Mouse (Mus musculus): ENCODE measurements around the gene Coq7. TPM values are rescaled to one million over a fixed set of nuclear protein-coding genes. Genes with fewer than 3 reads are reported as not detected.
A peak's percentile ranks its signal among the peaks of the same experiment; 100 is the strongest.

Coq7 gene
- polyA plus RNA-seq, 1 experiment: 34.6 TPM

DNA sequence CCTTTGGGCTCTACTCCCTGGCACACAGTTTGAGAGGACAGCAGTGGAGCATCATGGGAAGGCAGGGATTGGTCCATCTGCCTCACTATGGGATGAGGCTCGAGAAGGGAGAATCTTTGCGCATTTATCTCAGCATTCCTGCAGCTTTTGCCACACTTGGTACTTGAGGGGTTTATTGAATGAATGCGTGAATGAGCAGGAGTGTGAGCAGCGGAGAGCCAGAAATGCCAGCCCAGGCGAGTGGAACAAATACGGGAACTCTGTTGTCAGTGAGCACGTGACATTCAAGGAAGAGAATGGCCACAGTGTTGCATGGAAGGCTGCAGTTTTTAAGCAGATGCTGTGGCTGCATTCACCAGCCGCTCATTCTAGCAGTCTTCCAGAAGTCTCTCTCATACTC lies 30.8 kb downstream of the Coq7 start:
- no peak overlapping the region for H3K27ac ChIP-seq (ENCODE audit: control insufficient read depth, insufficient read depth, low read length)
- 93% methylated on average over 8 of the region's 8 CpGs for WGBS
- DNase-seq: no peak
- TF ChIP-seq POLR2A (IDR thresholded peaks at IDR 0.05; ENCODE audit: control insufficient read depth, extremely low read depth, insufficient read depth, low read length, poor library complexity): no peak
- no peak for TF ChIP-seq CTCF (IDR thresholded peaks at IDR 0.05; ENCODE audit: borderline replicate concordance, control insufficient read depth, extremely low read depth, insufficient read depth, low read length, poor library complexity)
- H3K4me3 ChIP-seq (ENCODE audit: control insufficient read depth, insufficient read depth, low read length): no peak overlapping the region
- no peaks in the 10 kb centered on the region for H3K36me3 ChIP-seq (ENCODE audit: control insufficient read depth, insufficient read depth, low read length)
- H3K4me1 ChIP-seq (replicated peaks; ENCODE audit: control insufficient read depth, insufficient read depth, low read length): 0 out of 2 replicates have a peak, but pooled peaks cover 3% of the 10 kb centered on the region
- H3K27me3 ChIP-seq (ENCODE audit: control insufficient read depth, insufficient read depth, low read length): no peaks in the 10 kb centered on the region

DNA sequence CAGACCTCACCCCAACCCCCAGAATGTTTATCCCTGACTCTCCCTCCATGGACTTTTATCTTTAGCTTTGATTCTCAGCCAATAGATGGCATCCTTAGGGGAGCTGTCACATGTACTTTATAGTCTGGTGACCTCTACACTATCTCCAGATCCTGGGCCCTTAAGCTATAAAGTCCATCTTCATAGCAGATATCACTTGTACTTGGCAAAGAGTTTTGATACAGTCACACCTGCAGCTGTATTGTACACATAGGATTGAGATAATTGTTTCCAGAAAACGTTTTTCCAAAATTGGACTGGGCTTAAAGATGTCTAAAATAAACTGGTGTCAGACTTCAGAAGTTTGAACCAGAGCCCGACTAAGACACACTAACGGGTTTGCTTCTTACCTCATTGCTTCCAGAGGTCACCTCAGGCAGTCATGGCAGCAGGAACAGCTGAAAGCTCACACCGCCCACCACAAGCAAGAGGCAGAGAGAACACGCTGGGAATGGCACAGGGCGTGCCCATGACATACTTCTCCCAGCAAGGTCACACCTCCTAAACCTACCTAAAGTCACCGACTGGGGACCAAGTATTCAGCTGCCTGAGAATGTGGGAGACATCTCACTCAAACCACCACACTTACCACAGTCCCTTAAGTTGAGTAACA lies 33.2 kb downstream of the Coq7 start:
- 0 out of 2 replicates have a peak, but pooled peaks cover 3% of the 10 kb centered on the region for H3K4me1 ChIP-seq (replicated peaks; ENCODE audit: control insufficient read depth, insufficient read depth, low read length)
- WGBS: 74% methylated on average over 7 of the region's 7 CpGs
- TF ChIP-seq CTCF (IDR thresholded peaks at IDR 0.05; ENCODE audit: borderline replicate concordance, control insufficient read depth, extremely low read depth, insufficient read depth, low read length, poor library complexity) (no peak), POLR2A (IDR thresholded peaks at IDR 0.05; ENCODE audit: control insufficient read depth, extremely low read depth, insufficient read depth, low read length, poor library complexity) (no peak)

DNA sequence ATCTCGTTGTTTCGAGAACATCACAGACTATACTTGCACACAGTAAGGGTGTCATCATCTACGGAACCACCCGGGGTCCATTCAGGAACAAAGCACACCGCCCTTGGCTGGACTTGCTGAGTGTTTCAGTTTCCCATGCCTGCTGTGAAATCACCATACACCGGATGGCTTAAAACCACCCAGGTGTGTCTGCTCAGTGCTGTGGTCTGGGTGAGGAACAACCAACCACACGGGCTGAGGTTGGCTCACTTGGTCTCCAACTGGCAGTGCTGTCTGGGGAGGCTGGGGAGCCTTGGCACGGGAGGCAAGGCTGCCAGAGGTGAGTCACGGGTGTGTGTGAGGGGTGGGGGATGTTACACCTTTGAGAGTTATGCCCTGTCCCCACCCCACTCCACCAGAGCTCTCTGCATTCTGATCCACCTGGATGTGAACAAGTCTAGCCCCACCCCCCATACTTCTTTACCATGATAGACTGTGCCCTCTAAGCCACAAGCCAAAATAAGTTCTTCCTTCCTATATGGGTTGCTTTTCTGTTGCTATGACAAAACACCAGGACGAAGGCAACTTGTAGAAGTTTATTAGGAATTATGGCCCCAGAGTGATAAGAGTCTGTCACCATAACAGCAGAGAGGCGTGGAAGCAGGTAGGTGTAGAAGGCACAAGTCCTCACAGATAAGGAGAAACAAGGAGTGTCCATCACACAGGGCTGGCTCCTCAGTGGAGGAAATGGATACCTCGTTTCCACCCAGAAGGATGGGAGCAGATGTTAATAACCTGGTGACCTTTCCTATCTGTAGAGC lies 34.0 kb downstream of the Coq7 start:
- Histone ChIP-seq H3K27ac (ENCODE audit: control insufficient read depth, insufficient read depth, low read length) (no peak overlapping the region), H3K27me3 (ENCODE audit: control insufficient read depth, insufficient read depth, low read length) (no peaks in the 10 kb centered on the region), H3K36me3 (ENCODE audit: control insufficient read depth, insufficient read depth, low read length) (no peaks in the 10 kb centered on the region), H3K4me3 (ENCODE audit: control insufficient read depth, insufficient read depth, low read length) (no peak overlapping the region), H3K4me1 (replicated peaks; ENCODE audit: control insufficient read depth, insufficient read depth, low read length) (0 out of 2 replicates have a peak, but pooled peaks cover 3% of the 10 kb centered on the region)
- WGBS: 39% methylated on average over 12 of the region's 12 CpGs
- no peak for TF ChIP-seq CTCF (IDR thresholded peaks at IDR 0.05; ENCODE audit: borderline replicate concordance, control insufficient read depth, extremely low read depth, insufficient read depth, low read length, poor library complexity)
- no peak for DNase-seq

More for the DNA sequence above, 33.2 kb downstream of the Coq7 start:
- H3K27me3 ChIP-seq (ENCODE audit: control insufficient read depth, insufficient read depth, low read length): no peaks in the 10 kb centered on the region
- no peak overlapping the region for H3K27ac ChIP-seq (ENCODE audit: control insufficient read depth, insufficient read depth, low read length)
- no peaks in the 10 kb centered on the region for H3K36me3 ChIP-seq (ENCODE audit: control insufficient read depth, insufficient read depth, low read length)
- H3K4me3 ChIP-seq (ENCODE audit: control insufficient read depth, insufficient read depth, low read length): no peak overlapping the region
- no peak for DNase-seq

DNA sequence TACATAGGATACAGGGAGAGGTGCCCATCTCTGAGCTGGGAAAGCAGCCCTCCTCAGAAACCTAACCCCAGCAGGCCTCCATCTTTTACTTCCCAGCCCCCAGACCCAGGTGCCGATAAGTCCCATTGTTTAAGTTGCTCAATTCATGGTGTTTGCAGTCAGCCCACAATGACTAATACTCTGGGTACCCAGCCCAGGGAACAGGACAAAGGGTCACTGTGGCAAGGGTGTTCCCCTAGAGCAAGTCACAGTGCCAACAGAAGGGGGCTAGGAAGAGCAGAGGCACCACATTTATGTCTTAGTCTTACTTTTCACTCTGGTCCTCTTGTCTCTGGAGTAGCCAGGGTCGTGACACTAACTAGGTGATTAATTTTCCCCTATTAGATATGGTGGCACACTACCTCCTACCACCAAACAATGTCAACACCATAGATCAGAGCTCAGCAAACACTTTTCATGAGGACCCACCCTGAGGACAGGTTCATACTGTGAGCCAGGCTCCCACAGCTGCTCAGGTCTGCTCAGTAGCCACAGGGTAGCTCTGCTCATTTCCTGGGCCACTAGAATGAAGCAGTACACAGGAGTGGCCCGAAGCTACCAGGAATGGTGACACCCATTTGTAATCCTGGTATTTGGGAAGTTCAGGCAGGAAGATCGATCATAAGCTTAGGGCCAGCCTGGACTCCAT lies 38.1 kb downstream of the Coq7 start:
- no peak for DNase-seq
- H3K27me3 ChIP-seq (ENCODE audit: control insufficient read depth, insufficient read depth, low read length): no peaks in the 10 kb centered on the region; the same call in 1 of the 2 replicates
- no peak overlapping the region for H3K27ac ChIP-seq (ENCODE audit: control insufficient read depth, insufficient read depth, low read length)
- peaks cover 5% of the 10 kb centered on the region; the same call in 1 of the 2 replicates for H3K4me1 ChIP-seq (replicated peaks; ENCODE audit: control insufficient read depth, insufficient read depth, low read length)
- H3K4me3 ChIP-seq (ENCODE audit: control insufficient read depth, insufficient read depth, low read length): no peak overlapping the region
- TF ChIP-seq POLR2A (IDR thresholded peaks at IDR 0.05; ENCODE audit: control insufficient read depth, extremely low read depth, insufficient read depth, low read length, poor library complexity): no peak
- no peak for TF ChIP-seq CTCF (IDR thresholded peaks at IDR 0.05; ENCODE audit: borderline replicate concordance, control insufficient read depth, extremely low read depth, insufficient read depth, low read length, poor library complexity)
- 86% methylated on average over 4 of the region's 4 CpGs for WGBS
- H3K36me3 ChIP-seq (ENCODE audit: control insufficient read depth, insufficient read depth, low read length): no peaks in the 10 kb centered on the region

DNA sequence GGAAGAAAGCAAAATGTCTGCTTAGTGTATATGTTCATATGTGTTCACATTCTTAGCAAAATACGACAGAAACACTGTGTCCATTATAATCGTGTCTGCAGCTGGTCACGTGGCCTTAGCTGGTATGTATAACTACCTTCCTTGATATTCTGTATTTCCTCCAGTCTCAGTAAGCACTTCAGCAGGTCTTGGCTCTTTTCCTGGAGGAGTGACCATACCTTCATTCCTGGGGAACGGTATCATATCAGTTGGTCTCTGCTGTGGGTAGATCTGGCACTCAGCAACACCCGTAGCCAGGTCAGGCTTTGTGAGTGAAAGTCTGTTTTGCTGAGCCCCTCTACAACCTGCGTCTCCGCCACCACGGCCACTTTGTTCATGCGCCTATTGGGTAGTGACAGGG lies 39.3 kb downstream of the Coq7 start:
- no peaks in the 10 kb centered on the region; the same call in 1 of the 2 replicates for H3K27me3 ChIP-seq (ENCODE audit: control insufficient read depth, insufficient read depth, low read length)
- 95% methylated on average over 9 of the region's 9 CpGs for WGBS
- peaks cover 3% of the 10 kb centered on the region; the same call in 1 of the 2 replicates for H3K4me1 ChIP-seq (replicated peaks; ENCODE audit: control insufficient read depth, insufficient read depth, low read length)
- TF ChIP-seq CTCF (IDR thresholded peaks at IDR 0.05; ENCODE audit: borderline replicate concordance, control insufficient read depth, extremely low read depth, insufficient read depth, low read length, poor library complexity) (no peak), POLR2A (IDR thresholded peaks at IDR 0.05; ENCODE audit: control insufficient read depth, extremely low read depth, insufficient read depth, low read length, poor library complexity) (no peak)
- no peaks in the 10 kb centered on the region for H3K36me3 ChIP-seq (ENCODE audit: control insufficient read depth, insufficient read depth, low read length)
- H3K4me3 ChIP-seq (ENCODE audit: control insufficient read depth, insufficient read depth, low read length): no peak overlapping the region
- H3K27ac ChIP-seq (ENCODE audit: control insufficient read depth, insufficient read depth, low read length): no peak overlapping the region
- DNase-seq: no peak

DNA sequence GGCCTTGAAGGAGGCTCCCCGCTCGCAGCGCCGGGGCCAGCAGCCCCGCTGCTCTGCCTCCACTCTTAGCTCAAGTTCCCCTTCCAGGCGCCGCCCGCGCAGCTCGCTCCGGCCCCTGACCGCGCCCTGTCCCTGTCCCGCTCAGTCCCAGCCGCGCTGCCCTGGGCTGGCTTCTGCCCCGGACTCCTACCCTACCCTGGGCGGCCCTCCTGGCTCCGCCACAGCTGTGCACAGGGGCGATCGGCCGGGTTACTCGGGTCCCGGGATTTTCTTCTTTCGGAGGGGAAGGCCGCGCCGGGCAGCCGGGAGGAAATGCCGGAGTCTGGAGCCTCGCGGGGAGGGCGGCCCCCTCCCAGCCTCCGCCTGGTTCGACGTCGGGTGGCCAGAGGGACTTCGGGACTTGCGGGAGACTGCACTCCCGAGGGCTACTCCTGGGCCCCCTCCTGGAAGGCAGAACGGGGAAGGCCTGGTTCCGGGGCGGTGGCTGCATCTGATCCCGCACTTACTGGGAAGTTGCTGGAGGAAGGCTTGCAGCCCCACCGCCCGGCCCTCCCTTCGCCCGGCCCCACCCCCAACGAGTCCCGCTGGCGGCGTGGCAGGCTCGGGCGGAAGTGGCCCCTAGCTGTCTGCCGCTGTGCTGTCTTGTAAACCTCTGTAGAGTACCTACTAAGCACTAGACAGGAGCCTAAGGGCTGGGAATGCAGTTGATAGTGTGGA lies 41.6 kb downstream of the Coq7 start, which contains the start of gene Itpripl2:
TSS of gene Itpripl2 (minus strand) at position 545 of the 717 bp plus-strand sequence.
- under 1% methylated on average over 55 of the region's 55 CpGs for WGBS
- peak; percentile 41 for DNase-seq
- no peaks in the 10 kb centered on the region; the same call in 1 of the 2 replicates for H3K27me3 ChIP-seq (ENCODE audit: control insufficient read depth, insufficient read depth, low read length)
- peak within 1 kb of the TSS; percentile 47 for H3K4me3 ChIP-seq (ENCODE audit: control insufficient read depth, insufficient read depth, low read length)
- no peaks in the 10 kb centered on the region for H3K36me3 ChIP-seq (ENCODE audit: control insufficient read depth, insufficient read depth, low read length)
- TF ChIP-seq CTCF (IDR thresholded peaks at IDR 0.05; ENCODE audit: borderline replicate concordance, control insufficient read depth, extremely low read depth, insufficient read depth, low read length, poor library complexity): no peak
- TF ChIP-seq POLR2A (IDR thresholded peaks at IDR 0.05; ENCODE audit: control insufficient read depth, extremely low read depth, insufficient read depth, low read length, poor library complexity): no peak
- no peak within 1 kb of the TSS for H3K27ac ChIP-seq (ENCODE audit: control insufficient read depth, insufficient read depth, low read length)
- H3K4me1 ChIP-seq (replicated peaks; ENCODE audit: control insufficient read depth, insufficient read depth, low read length): peaks cover 3% of the 10 kb centered on the region; the same call in 1 of the 2 replicates
